Mouse (Mus musculus) limb, embryonic 10.5 days (tissue): ENCODE results near the gene Hnrnpa3. TPM values are rescaled to one million over a fixed set of nuclear protein-coding genes. Genes with fewer than 3 reads are reported as not detected.

Experiments used
- microRNA-seq: library from miRNA; unstranded; fragments of <30 nt; microRNA quantifications from one replicate; pipeline ENCODE4, GENCODE M21; 2017
- polyA plus RNA-seq: library from polyadenylated mRNA; unstranded; fragments of >200 nt; fragmentation: Nextera tagmentation; extraction: Ambion mirVana; gene quantifications from 2 replicates; pipeline ENCODE4 v1.2.1, GENCODE M21; 2016

Gene Hnrnpa3
- polyA plus RNA-seq, 1 experiment from 2014 or later = 369 TPM

Small RNAs within 50 kb of the gene (microRNA-seq; reads per million reads assigned to microRNA genes)
- not detected for gene Gm24574

Other genes with a start within 250 kb of the Hnrnpa3 start
- gene Nfe2l2, start 45.4 kb downstream of the Hnrnpa3 start, polyA plus RNA-seq = 33.8 and 37.2 TPM in 2 replicates
- 44.5 and 46.6 TPM in 2 replicates for gene Agps, start 172.9 kb downstream of the Hnrnpa3 start, polyA plus RNA-seq